Mouse (Mus musculus) MEL (cell line): ENCODE measurements around the gene Ctrc.

ENCODE experiments used
- CTCF ChIP-seq, 3 experiments: IDR thresholded peaks in 2 of 3; conservative IDR thresholded peaks in 1 of 3; 2 replicates each; pipeline ENCODE4 v1.5.1; 2011 to 2012; ENCODE audit warnings: low read length in 3 of 3, low read depth in 2 of 3, mild to moderate bottlenecking in 2 of 3, improper control_type of control experiment in 1 of 3, inconsistent platforms in 1 of 3, mixed read lengths in 1 of 3, moderate library complexity in 1 of 3; ENCODE audit not compliant: control insufficient read depth in 1 of 3, insufficient read depth in 1 of 3, poor library complexity in 1 of 3, severe bottlenecking in 1 of 3
- E2F4 ChIP-seq: IDR thresholded peaks from 2 replicates; pipeline ENCODE4 v1.6.1; 2011; ENCODE audit warnings: low read depth, low read length, improper control_type of control experiment, borderline replicate concordance
- ELF1 ChIP-seq: IDR thresholded peaks from 2 replicates; pipeline ENCODE4 v1.6.1; 2014; ENCODE audit warnings: low read depth, mild to moderate bottlenecking, inconsistent platforms, low read length, improper control_type of control experiment, moderate library complexity
- EP300 ChIP-seq, 2 experiments: IDR thresholded peaks; 2 replicates each; pipeline ENCODE4 v1.6.1; 2011; ENCODE audit warnings: improper control_type of control experiment in 2 of 2, low read length in 2 of 2, low read depth in 1 of 2, mild to moderate bottlenecking in 1 of 2
- KAT2A ChIP-seq: conservative IDR thresholded peaks from 2 replicates; pipeline ENCODE4 v1.6.1; 2012; ENCODE audit warnings: low read depth, low read length, improper control_type of control experiment, inconsistent platforms
- MYC ChIP-seq: IDR thresholded peaks from 2 replicates; pipeline ENCODE4 v1.6.1; 2011; ENCODE audit warnings: low read depth, mild to moderate bottlenecking, low read length, improper control_type of control experiment, moderate library complexity
- POLR2A ChIP-seq, 2 experiments: IDR thresholded peaks; 2 replicates each; pipeline ENCODE4 v1.6.1; 2011 to 2012; ENCODE audit warnings: low read length in 2 of 2, mild to moderate bottlenecking in 2 of 2, control low read depth in 1 of 2, improper control_type of control experiment in 1 of 2, low read depth in 1 of 2, moderate library complexity in 1 of 2; ENCODE audit not compliant: control insufficient read depth in 1 of 2, insufficient read depth in 1 of 2, poor library complexity in 1 of 2
- POLR2AphosphoS2 ChIP-seq: IDR thresholded peaks from 2 replicates; pipeline ENCODE4 v1.6.1; 2011; ENCODE audit warnings: low read length, improper control_type of control experiment
- RCOR1 ChIP-seq: IDR thresholded peaks from 2 replicates; pipeline ENCODE4 v1.6.1; 2012; ENCODE audit warnings: low read depth, mild to moderate bottlenecking, inconsistent platforms, low read length, improper control_type of control experiment
- USF1 ChIP-seq: IDR thresholded peaks from 2 replicates; pipeline ENCODE4 v1.6.1; 2014; ENCODE audit warnings: low read depth, mild to moderate bottlenecking, inconsistent platforms, low read length, improper control_type of control experiment, moderate library complexity
- ZC3H11A ChIP-seq: IDR thresholded peaks from 2 replicates; pipeline ENCODE4 v1.6.1; 2012; ENCODE audit warnings: low read depth, mild to moderate bottlenecking, inconsistent platforms, low read length, improper control_type of control experiment
- ZNF384 ChIP-seq: IDR thresholded peaks from 2 replicates; pipeline ENCODE4 v1.6.1; 2012; ENCODE audit warnings: low read depth, mild to moderate bottlenecking, inconsistent platforms, low read length, improper control_type of control experiment

- TF ChIP-seq POLR2AphosphoS2 (no peak), E2F4 (no peak), RCOR1 (no peak), ELF1 (no peak), EP300 (IDR thresholded peaks at IDR 0.05; ENCODE audit: low read depth in 1 of 2, low read length in 2 of 2) (no peak), CTCF (IDR thresholded peaks at IDR 0.05 in 2 of 3, conservative IDR thresholded peaks at IDR 0.05 in 1 of 3; ENCODE audit: control insufficient read depth in 1 of 3, insufficient read depth in 1 of 3, low read depth in 2 of 3, low read length in 3 of 3, poor library complexity in 1 of 3, severe bottlenecking in 1 of 3) (no peak), POLR2A (IDR thresholded peaks at IDR 0.05; ENCODE audit: control insufficient read depth in 1 of 2, insufficient read depth in 1 of 2, low read depth in 1 of 2, low read length in 2 of 2, poor library complexity in 1 of 2) (no peak), KAT2A (no peak), ZC3H11A (no peak), MYC (no peak), ZNF384 (no peak), USF1 (no peak)
These were observed 23.5 kb upstream of the Ctrc start for GRCm38 (mm10) chr4:141869436-141870215.
